Mouse (Mus musculus): ENCODE data around the gene Cstf1.

Cstf1 gene

GRCm38 (mm10) chr2:172370411-172371223 lies at the start of gene Cstf1, which contains the start of gene Aurka:
Cstf1 (plus strand) TSS chr2:172370681.
Aurka (minus strand) TSS chr2:172370535.
- peak; percentile 95 for DNase-seq

- peak; percentile 79 for DNase-seq
Measured at GRCm38 (mm10) chr2:172320878-172321277, 49.6 kb upstream of the Cstf1 start.

GRCm38 (mm10) chr2:172328248-172328647 lies 42.2 kb upstream of the Cstf1 start:
- DNase-seq, result no peak

- DNase-seq, result peak; percentile 63
Measured at GRCm38 (mm10) chr2:172329179-172329578, 41.3 kb upstream of the Cstf1 start.

GRCm38 (mm10) chr2:172338206-172338942 lies 32.1 kb upstream of the Cstf1 start:
- no peak for DNase-seq

GRCm38 (mm10) chr2:172340936-172341335 lies 29.5 kb upstream of the Cstf1 start:
- no peak for DNase-seq

- no peak for DNase-seq
Measured at GRCm38 (mm10) chr2:172341606-172342005, 28.9 kb upstream of the Cstf1 start.

- peak; percentile 8 for DNase-seq
Measured at GRCm38 (mm10) chr2:172343751-172344150, 26.7 kb upstream of the Cstf1 start.

- DNase-seq, result no peak
Measured at GRCm38 (mm10) chr2:172344669-172345068, 25.8 kb upstream of the Cstf1 start.

GRCm38 (mm10) chr2:172345258-172345738 lies 25.2 kb upstream of the Cstf1 start, which contains the start of gene Fam210b:
Fam210b (plus strand) TSS chr2:172345565.
- peak; percentile 98 for DNase-seq

- DNase-seq, result peak; percentile 44
Measured at GRCm38 (mm10) chr2:172346034-172346929, 24.2 kb upstream of the Cstf1 start.

GRCm38 (mm10) chr2:172346933-172347611 lies 23.4 kb upstream of the Cstf1 start:
- DNase-seq, result no peak

- peak; percentile 68 for DNase-seq
Measured at GRCm38 (mm10) chr2:172348297-172348950, 22.1 kb upstream of the Cstf1 start.

GRCm38 (mm10) chr2:172349776-172350175 lies 20.7 kb upstream of the Cstf1 start:
- DNase-seq, result no peak

- DNase-seq, result no peak
Measured at GRCm38 (mm10) chr2:172350773-172351172, 19.7 kb upstream of the Cstf1 start.

GRCm38 (mm10) chr2:172353218-172353617 lies 17.3 kb upstream of the Cstf1 start:
- DNase-seq, result no peak

- no peak for DNase-seq
Measured at GRCm38 (mm10) chr2:172354761-172355160, 15.7 kb upstream of the Cstf1 start.

GRCm38 (mm10) chr2:172355833-172356232 lies 14.6 kb upstream of the Cstf1 start:
- no peak for DNase-seq

- no peak for DNase-seq
Measured at GRCm38 (mm10) chr2:172363176-172363575, 7.3 kb upstream of the Cstf1 start.

GRCm38 (mm10) chr2:172371258-172371657 lies 777 bp downstream of the Cstf1 start:
- DNase-seq, result no peak

GRCm38 (mm10) chr2:172376551-172376950 lies 6.1 kb downstream of the Cstf1 start:
- no peak for DNase-seq

Data from lung, postnatal 14 days (tissue).